Mouse (Mus musculus): ENCODE data around the gene Uba5.

GRCm38 (mm10) chr9:104070241-104070640, 7.3 kb upstream of the Uba5 start:
- TF ChIP-seq CTCF (conservative IDR thresholded peaks at IDR 0.05; ENCODE audit: low read length) (no peak), NANOG (IDR thresholded peaks at IDR 0.05; ENCODE audit: borderline replicate concordance, low read length) (no peak)

Measured in E14TG2a.4 (cell line).